Mouse (Mus musculus) kidney, embryonic 14.5 days (tissue): ENCODE measurements around the gene C130032M10Rik. TPM values are rescaled to one million over a fixed set of nuclear protein-coding genes. Genes with fewer than 3 reads are reported as not detected.

Source experiments
- ATAC-seq: fragments of 200-750 bp; cut with Nextera tagmentation; 2 replicates; pipeline ENCODE4 v1.8.0; 2017; ENCODE audit warnings: moderate number of reproducible peaks, mild to moderate bottlenecking, moderate TSS enrichment, moderate library complexity; ENCODE audit not compliant: low FRiP score, low TSS enrichment
- H3K27ac ChIP-seq: fragments of 300-500 bp; sonication (generic); 2 replicates; pipeline ENCODE4 v1.5.1; 2014; ENCODE audit warnings: low read depth, mild to moderate bottlenecking, low read length, moderate library complexity, mixed read lengths
- H3K27me3 ChIP-seq: fragments of 300-500 bp; sonication (generic); 2 replicates; pipeline ENCODE4 v1.6.1; 2014; ENCODE audit warnings: mild to moderate bottlenecking, low read length; ENCODE audit not compliant: control insufficient read depth, insufficient read depth
- H3K36me3 ChIP-seq: fragments of 300-500 bp; sonication (generic); 2 replicates; pipeline ENCODE4 v1.6.1; 2014; ENCODE audit warnings: low read length, mixed read lengths; ENCODE audit not compliant: control insufficient read depth, insufficient read depth
- H3K4me1 ChIP-seq: fragments of 300-500 bp; sonication (generic); 2 replicates; pipeline ENCODE4 v1.6.1; 2014; ENCODE audit warnings: low read length, mixed read lengths; ENCODE audit not compliant: control insufficient read depth, insufficient read depth
- H3K4me2 ChIP-seq: fragments of 300-500 bp; sonication (generic); replicated peaks from 2 replicates; pipeline ENCODE4 v1.6.1; 2014; ENCODE audit warnings: low read depth, mild to moderate bottlenecking, low read length
- H3K4me3 ChIP-seq: fragments of 300-500 bp; sonication (generic); 2 replicates; pipeline ENCODE4 v1.5.1; 2014; ENCODE audit warnings: mild to moderate bottlenecking, low read length
- H3K9ac ChIP-seq: fragments of 300-500 bp; sonication (generic); 2 replicates; pipeline ENCODE4 v1.6.1; 2014; ENCODE audit warnings: low read depth, mild to moderate bottlenecking, low read length, moderate library complexity
- H3K9me3 ChIP-seq: fragments of 300-500 bp; sonication (generic); 2 replicates; pipeline ENCODE4 v1.6.1; 2016; ENCODE audit warnings: low read length; ENCODE audit not compliant: control insufficient read depth
- WGBS: fragments of 180-500 bp; shearing (Covaris S2); extraction: QIAGEN DNeasy Blood & Tissue Kit; methylation state at CpG from one replicate; pipeline ENCODE4 v1.1.7; 2014; 5-methylcytosine and 5-hydroxymethylcytosine counted together
- polyA plus RNA-seq: library from polyadenylated mRNA; unstranded; fragments of >200 nt; fragmentation: Nextera tagmentation; extraction: Ambion mirVana; gene quantifications from 2 replicates; pipeline ENCODE4 v1.2.1, GENCODE M21; 2014

The C130032M10Rik gene
- polyA plus RNA-seq, 1 experiment from 2014 or later, result 0.31 TPM

DNA sequence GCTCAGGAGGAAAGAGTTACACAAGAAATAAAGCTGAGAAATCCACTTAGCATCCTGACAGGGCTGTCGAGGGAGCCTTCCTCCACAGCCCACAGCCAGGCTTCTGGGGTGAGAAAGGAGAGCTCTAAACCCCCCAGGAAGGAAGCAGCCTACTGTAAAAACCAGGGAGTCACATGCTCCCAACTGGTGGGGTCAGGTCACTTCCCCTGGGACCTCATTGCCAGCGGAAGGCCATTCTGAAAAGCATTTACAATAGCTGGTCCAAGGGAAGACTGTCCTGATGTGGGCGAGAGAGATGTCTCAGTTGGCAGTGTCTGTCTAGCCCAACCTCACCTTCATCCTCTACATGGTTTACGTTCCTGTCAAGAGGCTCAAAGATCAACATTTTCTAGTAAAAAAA, 33.0 kb downstream of the C130032M10Rik start:
- H3K4me3 ChIP-seq, result no peak overlapping the region
- peak overlapping the region; percentile 79 for H3K27ac ChIP-seq
- no peaks in the 10 kb centered on the region for H3K36me3 ChIP-seq
- H3K4me2 ChIP-seq, result no peak overlapping the region
- H3K9ac ChIP-seq, result no peak overlapping the region; the same call in 1 of the 2 replicates
- WGBS, result 29% methylated on average over 4 of the region's 4 CpGs
- no peaks in the 10 kb centered on the region for H3K9me3 ChIP-seq
- H3K4me1 ChIP-seq, result peaks cover 49% of the 10 kb centered on the region
- no peak for ATAC-seq
- H3K27me3 ChIP-seq, result no peaks in the 10 kb centered on the region

DNA sequence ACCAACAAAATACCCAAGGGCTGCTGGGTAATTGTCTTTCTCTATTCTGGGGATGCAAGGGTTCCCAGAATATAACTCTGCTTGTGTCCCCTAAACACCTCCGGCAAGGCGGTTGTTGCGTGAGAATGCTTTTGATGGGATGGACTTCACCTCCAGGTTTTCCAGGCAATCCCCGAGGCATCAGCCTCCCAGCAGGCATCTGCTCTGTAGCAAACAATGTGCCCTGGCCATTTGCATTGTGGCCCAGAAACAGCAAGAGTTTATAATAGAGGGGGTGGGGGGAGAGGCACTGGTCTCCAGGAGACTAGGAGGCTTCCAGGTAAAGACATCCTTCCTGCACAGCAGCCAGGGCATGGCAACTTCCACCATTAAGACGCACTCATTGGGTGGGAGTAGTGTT, 33.6 kb downstream of the C130032M10Rik start:
- Histone ChIP-seq H3K9ac (no peak overlapping the region), H3K4me3 (no peak overlapping the region), H3K27ac (no peak overlapping the region), H3K36me3 (no peaks in the 10 kb centered on the region), H3K9me3 (no peaks in the 10 kb centered on the region), H3K27me3 (no peaks in the 10 kb centered on the region), H3K4me2 (no peak overlapping the region), H3K4me1 (peaks cover 47% of the 10 kb centered on the region)
- WGBS, result 36% methylated on average over 5 of the region's 5 CpGs
- no peak for ATAC-seq

DNA sequence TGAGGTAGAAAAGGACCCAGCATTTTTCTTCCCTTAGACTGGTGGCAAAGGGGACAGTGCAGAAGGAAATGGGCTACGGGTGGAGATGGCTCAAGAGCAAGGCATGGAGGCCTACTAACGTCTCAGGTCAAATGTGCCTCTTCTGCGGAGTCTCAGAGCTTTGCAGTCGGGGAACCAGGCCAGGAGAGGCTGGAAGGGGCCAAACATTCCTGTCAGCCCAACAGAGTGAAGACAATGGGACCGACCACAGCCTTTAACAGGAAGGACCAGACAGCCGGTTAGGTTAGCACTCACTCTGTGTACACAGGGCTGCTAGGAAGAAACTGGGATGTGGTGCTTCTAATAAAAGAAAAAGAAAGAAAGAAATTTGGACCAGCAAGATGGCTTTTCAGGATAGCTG, 34.5 kb downstream of the C130032M10Rik start:
- no peaks in the 10 kb centered on the region for H3K27me3 ChIP-seq
- no peak overlapping the region for H3K4me2 ChIP-seq
- H3K36me3 ChIP-seq, result no peaks in the 10 kb centered on the region
- H3K9ac ChIP-seq, result no peak overlapping the region
- peaks cover 47% of the 10 kb centered on the region for H3K4me1 ChIP-seq
- no peaks in the 10 kb centered on the region for H3K9me3 ChIP-seq
- H3K4me3 ChIP-seq, result no peak overlapping the region
- no peak overlapping the region for H3K27ac ChIP-seq
- no peak for ATAC-seq
- 39% methylated on average over 6 of the region's 6 CpGs for WGBS

DNA sequence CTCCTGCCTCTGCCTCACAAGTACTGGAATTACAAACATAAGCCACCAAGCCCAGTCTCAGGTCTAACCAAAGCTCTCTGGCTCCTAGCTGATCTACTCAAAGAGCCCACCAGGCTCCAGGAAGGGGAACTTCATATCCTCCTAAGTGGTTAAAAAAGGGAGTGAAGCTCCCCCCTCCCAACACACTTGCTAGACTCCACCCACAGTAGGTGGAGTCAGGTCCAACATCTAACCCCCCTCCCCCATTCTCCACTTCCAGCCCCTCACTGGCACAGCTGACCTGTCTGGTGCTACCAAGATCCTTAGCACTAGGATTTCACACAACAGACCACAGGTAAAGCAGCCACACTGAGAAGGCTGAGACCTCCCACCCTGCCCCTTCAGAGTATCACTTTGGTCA, 38.3 kb downstream of the C130032M10Rik start:
- Histone ChIP-seq H3K9ac (no peak overlapping the region), H3K4me1 (peaks cover 17% of the 10 kb centered on the region; the same call in 1 of the 2 replicates), H3K36me3 (no peaks in the 10 kb centered on the region), H3K4me3 (no peak overlapping the region), H3K9me3 (no peaks in the 10 kb centered on the region), H3K27ac (no peak overlapping the region), H3K27me3 (no peaks in the 10 kb centered on the region), H3K4me2 (no peak overlapping the region)
- no peak for ATAC-seq

DNA sequence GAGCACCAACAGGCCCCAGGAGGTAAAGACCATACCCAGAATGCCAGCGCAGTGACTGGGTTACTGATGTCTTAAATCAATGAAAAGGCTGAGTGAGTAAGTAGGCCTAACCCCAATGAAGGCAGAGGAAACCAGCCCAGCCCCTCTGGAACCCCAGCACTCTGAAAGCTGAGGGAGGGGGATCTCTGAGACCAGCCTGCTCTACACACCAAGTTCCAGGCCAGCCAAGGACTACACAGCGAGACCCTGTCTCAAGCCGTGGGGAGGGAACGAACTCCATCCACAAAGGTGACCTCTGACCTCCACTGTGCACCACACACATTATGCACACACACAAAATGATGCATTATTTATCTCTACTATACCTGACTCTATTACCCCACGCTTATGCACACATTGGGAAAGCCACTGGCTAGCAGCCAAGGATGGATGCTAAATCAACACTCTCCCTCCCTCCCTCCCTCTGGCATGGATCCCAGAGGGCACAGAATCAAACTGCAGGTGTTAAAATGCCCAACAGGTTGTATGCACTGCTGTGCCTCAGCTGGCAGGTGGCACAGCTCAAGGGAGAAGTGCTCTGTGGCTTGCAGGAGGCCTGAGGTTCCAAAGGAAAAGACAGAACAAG, 39.0 kb downstream of the C130032M10Rik start:
- peak; percentile 38 for ATAC-seq
- Histone ChIP-seq H3K9ac (no peak overlapping the region), H3K27me3 (no peaks in the 10 kb centered on the region), H3K9me3 (no peaks in the 10 kb centered on the region), H3K27ac (no peak overlapping the region), H3K4me3 (no peak overlapping the region), H3K36me3 (no peaks in the 10 kb centered on the region), H3K4me1 (peaks cover 15% of the 10 kb centered on the region; the same call in 1 of the 2 replicates), H3K4me2 (no peak overlapping the region)
- WGBS, result 53% methylated on average over 5 of the region's 5 CpGs

DNA sequence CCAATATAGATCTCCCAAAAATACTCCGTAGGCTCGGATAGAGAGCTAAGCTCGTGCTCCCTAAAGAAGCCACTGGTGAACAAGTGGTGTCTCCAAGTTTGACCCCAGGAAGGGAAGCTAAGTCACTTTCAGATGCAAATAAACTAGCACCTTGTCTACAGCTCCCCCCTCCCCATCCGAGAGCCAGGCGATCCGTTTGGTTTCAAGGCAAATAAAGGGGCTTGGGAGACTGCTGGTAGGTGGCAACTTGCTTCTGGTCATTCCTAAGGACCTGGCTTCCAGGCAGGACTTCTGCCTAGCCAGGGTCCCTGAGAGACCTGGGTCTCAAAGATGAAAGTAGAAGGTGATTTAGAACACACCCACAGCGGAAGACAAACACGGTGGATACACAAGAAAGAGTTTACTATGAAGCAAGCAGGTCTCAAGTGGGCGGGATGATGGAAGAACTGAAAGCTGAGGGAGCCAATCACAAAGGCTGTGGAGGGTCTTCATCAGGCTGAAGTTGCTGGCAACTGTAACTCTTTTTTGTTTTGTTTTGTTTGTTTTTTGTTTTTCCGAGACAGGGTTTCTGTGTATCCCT, 40.9 kb downstream of the C130032M10Rik start:
- Histone ChIP-seq H3K4me3 (no peak overlapping the region), H3K9ac (no peak overlapping the region), H3K4me1 (peaks cover 15% of the 10 kb centered on the region; the same call in 1 of the 2 replicates), H3K9me3 (no peaks in the 10 kb centered on the region), H3K27ac (no peak overlapping the region), H3K36me3 (no peaks in the 10 kb centered on the region), H3K27me3 (no peaks in the 10 kb centered on the region; the same call in 1 of the 2 replicates), H3K4me2 (no peak overlapping the region)
- no peak for ATAC-seq
- WGBS, result 43% methylated on average over 10 of the region's 10 CpGs

DNA sequence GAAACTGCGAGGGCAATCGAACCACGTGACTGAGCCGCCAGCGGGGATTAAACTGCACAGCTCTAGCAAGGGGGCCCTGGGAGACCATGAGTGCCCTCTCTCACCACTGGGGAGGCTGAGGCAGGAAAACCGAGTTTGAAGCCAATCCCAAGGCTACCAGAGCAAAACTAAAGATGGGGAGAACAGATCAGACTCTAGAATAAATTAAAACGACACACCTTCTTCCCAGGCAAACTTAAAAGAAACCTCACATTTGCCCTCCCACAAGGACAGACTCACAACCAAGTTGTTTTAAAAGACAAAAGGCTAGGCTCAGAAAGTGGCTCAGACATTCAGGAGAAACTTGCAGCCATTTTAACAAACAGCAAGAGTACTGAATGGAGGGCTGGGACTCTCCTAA, 41.6 kb downstream of the C130032M10Rik start:
- Histone ChIP-seq H3K27ac (no peak overlapping the region), H3K4me1 (peaks cover 15% of the 10 kb centered on the region; the same call in 1 of the 2 replicates), H3K9ac (no peak overlapping the region), H3K36me3 (no peaks in the 10 kb centered on the region), H3K4me2 (no peak overlapping the region), H3K4me3 (no peak overlapping the region), H3K27me3 (no peaks in the 10 kb centered on the region; the same call in 1 of the 2 replicates), H3K9me3 (no peaks in the 10 kb centered on the region)
- no peak for ATAC-seq
- 29% methylated on average over 7 of the region's 7 CpGs for WGBS

DNA sequence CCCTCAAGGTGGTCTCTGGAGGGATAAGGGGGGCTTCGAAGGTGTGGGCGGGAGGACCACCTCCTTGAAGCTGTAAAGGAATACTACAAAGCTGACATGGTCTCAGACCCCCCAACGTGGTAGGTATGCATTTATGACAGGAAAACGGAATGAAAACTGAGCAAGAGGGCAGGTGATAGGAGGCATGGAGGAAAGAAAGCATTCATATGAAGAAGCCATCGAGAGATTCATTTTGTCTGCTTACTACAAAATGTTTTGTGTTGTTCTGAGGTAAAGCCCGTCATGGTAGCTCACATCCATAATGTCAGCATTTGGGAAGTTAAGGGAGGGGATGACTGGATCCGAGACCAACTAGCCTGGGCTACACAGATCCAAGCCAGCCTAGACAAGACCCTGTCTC, 44.6 kb downstream of the C130032M10Rik start:
- peak overlapping the region; percentile 34; the same call in 1 of the 2 replicates for H3K9ac ChIP-seq
- H3K4me3 ChIP-seq, result peak overlapping the region; percentile 69; the same call in 1 of the 2 replicates
- H3K4me1 ChIP-seq, result peaks cover 5% of the 10 kb centered on the region; the same call in 1 of the 2 replicates
- no peaks in the 10 kb centered on the region for H3K9me3 ChIP-seq
- no peaks in the 10 kb centered on the region for H3K36me3 ChIP-seq
- H3K27me3 ChIP-seq, result peaks cover 14% of the 10 kb centered on the region; the same call in 1 of the 2 replicates
- H3K4me2 ChIP-seq, result peak overlapping the region; percentile 96
- no peak overlapping the region for H3K27ac ChIP-seq
- no peak for ATAC-seq
- 10% methylated on average over 7 of the region's 7 CpGs for WGBS
